Mouse (Mus musculus) layer of hippocampus, postnatal 36 days (tissue): Measurements from ENCODE around the gene Chrm3. TPM values are rescaled to one million over a fixed set of nuclear protein-coding genes. Genes with fewer than 3 reads are reported as not detected.

Experiments
- DNase-seq, 2 experiments: peaks; one replicate each; pipeline ENCODE4 v3.0.0; 2022
- microRNA-seq, 2 experiments: library from miRNA; unstranded; fragments of <30 nt; microRNA quantifications; one replicate each; pipeline ENCODE4 v1.2.0; 2021
- total RNA-seq, 2 experiments: library from RNA; stranded (reverse); gene quantifications; 2 replicates each; pipeline ENCODE4 v1.2.3; 2021

Chrm3 gene
- total RNA-seq, 2 experiments from 2014 or later = 48.4 to 50.4 TPM

DNA sequence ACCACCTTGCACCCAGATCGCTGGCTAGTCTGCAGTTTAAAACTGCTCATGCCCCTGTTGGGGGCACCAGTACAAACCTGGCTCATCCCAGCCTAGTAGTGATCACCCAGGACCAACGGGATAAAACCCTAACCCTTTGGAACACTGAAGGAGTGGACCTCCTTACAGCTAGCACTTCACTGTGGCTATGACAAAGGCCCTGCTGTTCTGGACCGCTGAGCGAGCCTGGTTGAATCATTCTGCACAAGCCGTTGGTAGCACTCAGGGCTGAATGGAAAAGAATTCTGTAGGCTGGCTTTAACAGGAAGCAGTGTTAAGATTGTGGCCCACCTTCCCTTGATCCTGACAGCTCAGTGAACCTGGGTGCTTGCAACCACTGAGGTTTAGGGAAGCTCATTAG lies 470.2 kb downstream of the Chrm3 start:
- DNase-seq = no peak

DNA sequence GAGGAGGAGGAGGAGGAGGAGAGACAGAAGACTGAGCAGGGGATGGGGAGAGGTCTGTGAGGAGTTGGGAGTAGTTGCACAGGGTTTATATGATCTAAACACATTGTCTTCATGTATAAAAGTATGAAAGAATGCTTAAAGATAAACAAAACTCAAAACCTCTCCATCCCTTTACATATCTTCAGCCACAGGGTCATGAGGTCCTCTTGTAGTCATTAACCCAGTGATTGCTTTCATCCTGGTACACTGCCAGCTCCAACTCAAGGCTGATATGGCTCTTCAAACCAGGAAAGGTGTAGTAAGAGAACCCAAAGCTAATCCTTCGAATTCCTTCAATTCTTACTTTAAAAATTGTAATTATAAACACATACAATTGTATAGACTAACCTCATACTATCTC lies 470.7 kb downstream of the Chrm3 start:
- DNase-seq = no peak

DNA sequence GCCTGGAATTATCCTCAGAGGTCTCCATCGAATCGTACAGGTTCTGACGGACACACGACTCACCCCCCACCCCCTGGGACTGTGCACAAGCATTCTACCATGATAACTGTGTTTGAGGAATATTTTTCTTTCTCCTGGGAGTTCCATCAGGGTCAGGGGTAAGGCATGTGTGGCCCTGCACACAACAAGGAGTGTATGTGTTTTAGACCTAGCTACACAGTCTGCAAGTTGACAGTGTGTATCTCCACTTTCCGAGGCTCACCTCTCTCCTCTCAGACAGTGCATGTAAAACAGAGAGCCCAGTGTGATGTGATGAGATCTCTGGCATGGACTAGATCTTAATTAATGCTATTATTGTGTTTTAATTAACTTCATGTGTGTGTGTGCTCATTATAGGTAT lies 472.4 kb downstream of the Chrm3 start:
- no peak for DNase-seq

DNA sequence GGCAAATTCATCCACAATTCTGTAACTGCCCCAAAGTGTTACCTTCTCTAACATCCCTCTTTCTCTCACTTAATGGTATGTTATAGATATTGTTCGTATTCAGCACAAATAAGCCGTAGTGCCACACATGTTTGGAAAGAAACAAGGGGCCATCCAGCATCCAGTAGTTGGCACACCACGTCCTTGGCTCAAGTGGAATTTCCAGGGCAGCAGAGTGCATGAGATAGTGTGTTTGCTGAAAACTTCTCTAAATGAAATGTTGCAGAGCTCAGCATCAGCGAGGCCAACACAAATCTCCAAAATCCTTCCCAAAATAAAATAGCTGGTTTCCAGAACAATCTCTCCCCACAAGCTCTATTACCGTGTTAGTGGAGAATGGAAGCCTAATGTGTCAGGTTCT lies 473.4 kb downstream of the Chrm3 start:
- no peak for DNase-seq

DNA sequence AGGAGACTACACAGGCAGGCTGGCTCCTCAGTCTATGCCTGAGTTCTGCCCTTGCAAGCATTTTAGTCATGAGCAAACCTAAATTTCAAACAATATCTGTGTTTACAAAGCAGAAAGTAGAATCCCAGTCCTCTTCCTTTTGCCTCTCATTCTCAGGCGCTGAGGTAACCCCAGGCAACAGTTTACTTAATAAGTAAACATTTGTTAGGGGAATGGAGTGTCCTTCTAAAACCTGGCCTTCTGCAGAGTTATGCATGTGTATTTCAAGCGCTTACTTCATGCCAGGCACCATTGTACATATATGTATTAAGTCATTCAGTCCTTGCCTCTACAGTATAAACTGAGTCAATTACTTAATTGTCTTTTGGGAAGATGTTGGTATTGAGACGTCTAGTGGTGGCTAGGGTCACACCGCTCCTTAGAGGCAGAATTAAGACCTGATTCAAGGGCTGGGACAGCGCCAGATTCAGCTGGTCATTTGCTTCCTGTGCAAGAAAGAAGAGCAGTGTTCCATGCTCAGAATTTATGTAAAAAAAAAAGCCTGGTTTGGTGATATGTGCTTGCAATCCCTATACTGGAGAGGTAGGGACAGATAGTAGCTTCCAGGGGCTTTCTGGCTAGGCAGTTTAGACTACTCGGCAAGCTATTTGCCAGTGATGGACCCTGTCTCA lies 474.0 kb downstream of the Chrm3 start:
- no peak for DNase-seq

DNA sequence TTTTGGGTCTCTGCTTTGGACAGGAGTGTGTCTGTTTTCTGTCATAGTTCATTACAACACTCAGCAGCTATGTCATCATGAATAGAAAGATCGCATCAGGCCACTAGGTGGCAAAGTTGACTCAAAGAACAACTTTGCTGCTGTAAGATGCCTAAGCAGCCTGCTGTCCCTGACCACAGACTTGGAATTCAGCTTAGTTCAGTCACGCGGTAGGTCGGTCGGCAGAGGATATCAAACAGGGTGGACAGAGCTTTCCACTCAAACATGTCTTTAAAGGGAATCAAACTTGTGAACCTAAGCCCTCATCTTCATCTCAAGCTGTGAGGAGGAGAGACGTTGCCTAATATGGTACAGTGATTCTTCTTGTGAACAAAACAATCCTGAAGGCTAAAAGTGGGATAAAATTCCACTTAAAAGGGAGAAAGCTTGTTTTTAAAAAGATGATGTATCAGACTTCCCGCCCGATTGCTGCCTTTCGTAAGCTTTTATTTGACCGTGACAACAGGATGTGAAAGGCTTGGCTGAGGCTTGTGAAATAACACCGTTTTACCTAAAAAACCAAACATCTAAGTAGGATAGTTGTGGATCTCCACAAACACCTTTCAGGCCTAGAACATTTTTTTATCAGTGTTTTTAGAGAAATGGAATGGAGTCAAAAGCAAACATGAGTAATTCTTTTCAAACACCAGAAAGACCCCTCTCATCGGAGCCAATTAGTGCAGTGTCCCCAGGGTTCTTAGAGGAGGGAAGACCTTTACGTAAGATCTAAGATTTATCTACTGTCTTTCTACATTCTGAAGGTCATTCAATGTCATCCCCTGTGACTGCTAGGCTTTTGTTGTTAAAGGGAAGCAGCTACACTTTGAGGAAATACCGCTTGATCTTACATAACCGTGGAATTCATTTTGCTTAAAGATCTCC lies 478.0 kb downstream of the Chrm3 start:
- DNase-seq = peak; percentile 48 to 67

DNA sequence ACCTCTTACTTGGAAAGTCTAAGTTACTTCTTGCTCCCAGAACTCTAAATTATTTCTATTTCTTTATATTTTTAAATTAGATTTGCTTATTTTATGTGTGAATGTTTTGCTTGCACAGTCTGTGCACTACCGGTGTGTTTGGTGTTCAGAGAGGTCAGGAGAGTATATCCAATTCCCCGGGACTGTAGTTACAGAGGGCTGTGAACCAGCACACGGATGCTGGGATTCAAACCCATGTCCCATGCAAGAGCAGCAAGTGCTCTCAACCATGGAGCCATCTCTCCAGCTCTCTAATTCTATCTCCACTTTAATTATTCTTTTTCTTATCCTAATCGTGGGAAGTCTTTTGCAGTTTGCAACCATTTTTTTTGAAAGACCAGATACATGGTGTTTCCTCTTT lies 478.7 kb downstream of the Chrm3 start:
- no peak for DNase-seq

DNA sequence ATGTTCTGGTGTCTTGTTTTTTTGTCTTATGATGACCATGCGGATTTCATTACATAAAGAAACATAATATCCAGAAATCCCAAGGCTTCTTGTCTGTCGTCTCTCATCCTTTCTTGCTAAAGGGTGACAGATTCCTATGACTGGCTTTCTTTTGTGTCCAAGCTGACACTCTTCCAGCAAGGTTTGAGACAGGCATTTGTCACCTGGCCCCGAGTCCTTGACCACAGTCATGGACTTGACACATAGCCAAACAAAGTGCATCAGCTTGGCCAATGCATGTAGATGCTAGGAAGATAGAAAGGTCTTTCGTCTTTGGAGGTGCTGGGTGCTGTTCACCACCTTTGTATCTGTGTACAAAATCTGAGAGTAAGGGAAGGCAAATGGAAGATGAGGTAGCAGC lies 480.2 kb downstream of the Chrm3 start:
- DNase-seq = no peak

DNA sequence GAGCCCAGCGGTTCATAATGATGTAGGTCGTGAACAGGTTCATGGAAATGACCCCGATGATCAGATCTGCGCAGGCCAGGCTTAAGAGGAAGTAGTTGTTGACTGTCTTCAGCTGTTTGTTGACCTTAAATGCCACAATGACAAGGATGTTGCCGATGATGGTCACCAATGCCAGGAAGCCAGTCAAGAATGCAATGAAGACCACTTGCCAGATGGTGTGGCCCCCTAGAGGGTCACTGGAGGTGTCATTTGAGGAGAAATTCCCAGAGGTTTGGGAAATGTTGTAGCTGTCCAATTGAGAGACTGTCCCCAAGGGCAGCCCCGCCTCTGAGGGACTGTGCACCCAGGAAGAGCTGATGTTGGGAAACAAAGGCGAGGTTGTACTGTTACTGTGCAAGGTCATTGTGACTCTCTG lies 482.0 kb downstream of the Chrm3 start:
- DNase-seq = no peak

DNA sequence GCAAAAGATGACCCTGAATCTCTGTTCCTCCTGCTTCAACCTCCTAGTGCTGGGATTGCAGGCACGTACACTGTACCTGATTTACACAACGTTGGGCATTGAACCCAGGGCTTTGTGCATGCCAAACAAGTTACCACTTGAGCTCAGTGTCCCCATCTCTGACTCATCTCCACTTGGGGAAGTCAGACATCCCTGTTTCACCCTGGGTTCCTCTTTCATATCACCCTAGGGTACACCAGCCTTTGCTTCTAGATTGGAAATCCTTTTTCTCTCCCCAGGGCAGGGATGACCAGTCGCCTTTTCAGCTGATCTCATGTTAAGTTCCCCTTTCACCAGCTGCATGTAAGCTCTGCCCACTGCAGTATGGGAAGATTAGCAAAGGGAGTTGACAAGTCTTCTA lies 487.3 kb downstream of the Chrm3 start:
- no peak for DNase-seq

DNA sequence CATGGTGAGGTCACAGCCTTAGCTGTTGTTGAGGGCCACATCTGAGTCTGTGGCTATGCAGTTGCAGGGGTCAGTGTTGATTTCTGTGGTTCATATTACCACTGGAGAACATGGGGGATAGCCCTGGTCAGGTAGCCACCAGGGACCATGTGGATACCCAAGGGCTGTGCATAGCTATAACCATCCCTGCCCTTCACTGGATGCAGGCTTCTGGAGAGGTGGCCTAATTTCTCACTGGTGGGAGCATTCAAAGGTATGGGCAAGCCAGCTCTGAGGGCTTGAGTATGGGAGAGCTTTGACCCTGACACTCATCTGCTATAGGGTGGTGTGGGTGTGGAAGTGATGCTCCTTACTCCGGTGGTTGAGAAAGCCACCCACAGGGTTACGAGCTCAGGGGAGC lies 494.5 kb downstream of the Chrm3 start:
- DNase-seq = no peak

DNA sequence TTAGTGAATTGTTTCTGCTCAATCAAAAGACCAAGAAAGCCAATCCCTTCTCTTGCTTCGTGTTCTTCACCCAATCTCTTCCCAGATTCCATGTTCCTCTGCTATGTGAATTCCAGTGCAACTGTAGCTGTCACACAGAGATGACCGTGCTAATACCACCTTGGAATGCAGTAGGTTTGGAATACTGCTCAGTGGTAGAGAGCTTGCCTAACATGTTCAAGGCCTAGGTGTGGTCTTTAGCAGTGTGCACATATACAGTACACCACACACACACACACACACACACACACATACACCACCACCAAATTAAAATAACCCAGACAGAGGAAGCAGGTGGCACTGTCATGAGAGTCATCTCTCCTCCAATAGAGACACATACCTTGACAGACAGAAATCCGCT lies 513.1 kb downstream of the Chrm3 start:
- no peak for DNase-seq

DNA sequence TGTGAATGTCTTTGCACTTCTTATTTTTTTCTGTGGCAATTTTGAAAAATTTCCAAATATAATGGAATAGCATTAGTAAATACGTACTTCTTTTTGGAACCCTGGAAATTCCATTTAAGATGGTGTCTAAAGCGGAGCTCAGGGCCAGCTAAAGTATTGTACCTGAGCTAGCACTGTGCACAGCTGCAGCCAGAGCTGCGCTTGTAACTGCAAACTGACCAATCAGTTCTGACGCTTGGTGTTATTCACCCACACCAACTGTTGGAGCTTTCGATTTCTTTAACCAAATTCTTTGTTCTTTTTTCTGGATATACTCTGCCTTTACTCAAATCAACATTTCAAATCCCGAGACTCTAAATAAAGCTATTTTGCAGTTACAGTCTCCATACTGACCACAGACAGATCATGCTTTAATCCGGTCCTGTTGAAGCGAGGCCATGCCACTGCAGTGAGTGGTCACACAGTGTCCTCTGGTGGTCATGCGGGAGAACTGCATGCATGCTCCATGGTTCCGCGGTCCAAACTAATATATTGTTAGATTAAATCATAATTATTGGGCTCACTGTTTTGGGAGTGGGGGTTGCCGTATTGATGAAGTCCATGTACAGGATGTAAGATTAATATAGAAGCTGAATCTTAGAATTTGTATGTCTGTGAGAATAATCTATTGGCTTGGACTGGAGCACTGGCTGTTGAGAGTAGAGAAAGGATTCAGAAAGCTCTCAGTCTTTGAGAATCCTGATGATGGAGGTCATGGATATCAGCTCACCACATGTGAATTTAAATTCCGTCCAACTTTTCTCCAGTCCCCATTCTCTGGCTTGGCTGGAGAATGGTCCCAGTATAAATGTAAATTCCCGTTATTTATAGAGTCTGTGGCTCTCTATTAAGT lies 513.9 kb downstream of the Chrm3 start:
- DNase-seq = peak; percentile 30 to 55

DNA sequence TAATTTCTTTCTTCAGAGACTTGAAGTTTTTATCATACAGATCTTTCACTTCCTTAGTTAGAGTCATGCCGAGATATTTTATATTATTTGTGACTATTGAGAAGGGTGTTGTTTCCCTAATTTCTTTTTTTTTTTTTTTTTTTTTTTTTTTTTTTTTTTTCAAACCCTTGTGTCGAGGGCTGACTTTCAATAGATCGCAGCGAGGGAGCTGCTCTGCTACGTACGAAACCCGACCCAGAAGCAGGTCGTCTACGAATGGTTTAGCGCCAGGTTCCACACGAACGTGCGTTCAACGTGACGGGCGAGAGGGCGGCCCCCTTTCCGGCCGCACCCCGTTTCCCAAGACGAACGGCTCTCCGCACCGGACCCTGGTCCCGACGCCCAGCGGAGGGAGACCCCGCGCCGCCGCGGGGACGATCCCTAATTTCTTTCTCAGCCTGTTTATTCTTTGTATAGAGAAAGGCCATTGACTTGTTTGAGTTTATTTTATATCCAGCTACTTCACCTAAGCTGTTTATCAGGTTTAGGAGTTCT lies 526.4 kb downstream of the Chrm3 start:
- DNase-seq = peak; percentile 27 to 29

DNA sequence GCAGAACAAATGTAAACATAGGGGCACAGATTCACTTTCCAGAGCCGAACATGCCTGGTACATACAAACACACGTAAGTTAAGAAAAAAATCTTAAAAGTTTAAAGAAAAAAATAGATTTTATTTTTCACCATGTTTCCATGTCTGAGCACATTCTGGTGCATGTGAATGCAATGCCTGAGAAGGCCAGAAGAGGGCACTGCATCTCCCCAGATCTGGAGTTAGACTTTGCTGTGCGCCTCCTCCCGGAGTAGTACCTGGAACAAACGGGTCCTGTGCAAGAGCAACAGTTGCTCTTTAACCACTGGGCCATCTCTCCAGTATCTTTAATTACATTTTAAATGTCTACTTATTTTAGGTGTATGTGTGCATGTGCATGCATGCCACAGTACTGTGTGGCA lies 534.4 kb downstream of the Chrm3 start:
- peak in 1 of 2 experiments; percentile 3 for DNase-seq

Small RNAs within 50 kb of the gene (microRNA-seq; reads per million reads assigned to microRNA genes)
- gene Gm24187 = 0 reads per million in 2 experiments
